Mouse (Mus musculus): ENCODE measurements around the gene Agap1.

Agap1 gene

GRCm38 (mm10) chr1:89656643-89657321 is 202.2 kb downstream of the Agap1 start:
- DNase-seq (ENCODE audit: low read depth, low spot score): no peak

GRCm38 (mm10) chr1:89660804-89661203 is 206.2 kb downstream of the Agap1 start:
- no peak for DNase-seq (ENCODE audit: low read depth, low spot score)

- no peak for DNase-seq (ENCODE audit: low read depth, low spot score)
Observed at GRCm38 (mm10) chr1:89666154-89666553, 211.5 kb downstream of the Agap1 start.

GRCm38 (mm10) chr1:89667387-89667786 is 212.8 kb downstream of the Agap1 start:
- DNase-seq (ENCODE audit: low read depth, low spot score): no peak

DNA sequence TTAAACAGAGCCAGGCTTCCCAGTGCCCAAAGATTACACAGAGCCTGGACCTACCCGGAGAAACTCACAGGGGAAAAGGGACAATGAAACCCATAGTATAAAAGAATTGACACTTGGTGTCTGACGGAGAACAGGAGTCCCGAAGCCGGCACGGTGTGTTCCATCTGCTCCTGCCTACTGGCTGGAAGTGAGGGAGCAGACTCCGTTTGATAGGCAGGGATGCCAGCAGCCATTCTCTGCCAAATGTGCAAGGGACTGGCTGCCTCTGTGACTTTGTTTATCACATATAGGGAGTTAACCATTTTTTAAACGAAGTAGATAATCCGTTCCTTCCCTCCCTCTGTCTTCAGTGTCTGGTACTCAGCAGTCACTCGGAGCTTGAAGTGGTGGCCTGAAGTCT is 214.0 kb downstream of the Agap1 start:
- DNase-seq (ENCODE audit: low read depth, low spot score): no peak

DNA sequence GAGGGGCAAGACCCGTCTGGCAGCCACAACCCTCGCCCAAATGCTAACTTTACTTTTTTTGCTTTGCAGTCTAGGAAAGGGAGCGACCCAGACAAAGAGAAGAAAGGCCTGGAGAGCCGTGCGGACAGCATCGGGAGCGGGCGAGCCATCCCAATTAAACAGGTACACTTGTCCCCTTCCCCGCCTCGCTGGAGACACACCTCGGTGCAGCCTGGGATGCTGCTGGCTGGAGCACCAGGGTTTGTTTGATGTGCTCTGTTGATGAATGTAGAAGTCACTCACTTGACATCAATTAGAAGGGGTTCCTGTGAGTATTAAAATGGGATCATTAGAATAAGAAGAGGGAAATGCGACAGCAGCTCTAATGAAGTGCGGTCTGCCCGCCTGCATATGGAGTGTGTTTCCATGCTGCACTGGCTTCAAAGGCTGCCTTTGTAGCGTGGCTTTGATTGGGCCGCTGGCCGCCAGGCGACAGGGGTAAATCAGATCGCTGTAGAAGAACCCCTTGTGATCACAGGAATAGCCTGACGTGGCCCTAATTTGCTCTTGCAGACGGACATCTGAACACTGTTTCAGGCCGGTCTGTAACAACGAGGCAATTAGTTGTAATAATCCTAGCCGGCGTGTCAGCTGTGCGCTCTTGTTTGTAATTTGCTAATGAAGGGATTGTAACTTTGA is 216.6 kb downstream of the Agap1 start:
- DNase-seq (ENCODE audit: low read depth, low spot score): peak; percentile 39

GRCm38 (mm10) chr1:89673071-89673470 is 218.5 kb downstream of the Agap1 start:
- DNase-seq (ENCODE audit: low read depth, low spot score): no peak

GRCm38 (mm10) chr1:89673686-89674085 is 219.1 kb downstream of the Agap1 start:
- no peak for DNase-seq (ENCODE audit: low read depth, low spot score)

- no peak for DNase-seq (ENCODE audit: low read depth, low spot score)
Observed at GRCm38 (mm10) chr1:89674681-89675080, 220.1 kb downstream of the Agap1 start.

GRCm38 (mm10) chr1:89676411-89676810 is 221.8 kb downstream of the Agap1 start:
- DNase-seq (ENCODE audit: low read depth, low spot score): no peak

DNA sequence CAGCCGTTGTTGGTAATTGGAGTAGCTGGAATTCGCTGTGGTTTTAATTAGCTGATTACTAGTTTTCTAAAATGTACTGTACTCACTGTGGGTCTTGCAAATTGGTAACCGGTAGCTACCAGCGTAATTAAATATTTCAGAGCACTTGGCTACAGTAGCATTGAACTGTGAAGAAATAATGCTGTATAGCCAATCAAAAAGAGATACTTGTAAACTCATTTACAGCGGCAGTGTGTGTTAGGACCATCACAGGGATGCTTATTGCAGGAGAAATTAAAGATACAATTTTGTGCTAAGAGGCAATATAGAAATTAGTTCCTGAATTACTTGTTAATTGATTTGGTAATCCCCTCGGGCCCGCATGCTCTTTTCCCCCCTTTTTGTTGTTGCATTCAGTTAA is 226.1 kb downstream of the Agap1 start:
- DNase-seq (ENCODE audit: low read depth, low spot score): no peak

DNA sequence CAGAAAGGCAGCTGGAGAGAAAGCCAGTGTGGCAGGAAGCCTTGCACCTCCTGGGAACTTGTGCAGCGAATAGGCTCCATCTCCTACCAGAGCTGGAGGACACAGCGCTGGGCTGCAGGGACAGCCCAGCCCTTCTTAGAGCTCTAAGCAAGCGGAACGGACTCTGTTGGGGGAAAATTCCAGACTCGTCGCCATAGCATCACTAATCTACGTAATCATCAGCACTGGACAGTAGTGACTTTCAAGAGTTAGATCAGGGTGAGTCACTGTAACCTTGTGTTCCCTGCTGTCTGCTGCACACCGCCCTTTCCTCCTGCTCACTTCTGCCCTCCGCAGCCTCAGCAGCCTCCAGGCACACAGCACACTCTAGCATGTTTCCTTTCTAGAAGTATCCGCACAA is 234.3 kb downstream of the Agap1 start:
- no peak for DNase-seq (ENCODE audit: low read depth, low spot score)

GRCm38 (mm10) chr1:89689544-89690212 is 235.1 kb downstream of the Agap1 start:
- no peak for DNase-seq (ENCODE audit: low read depth, low spot score)

GRCm38 (mm10) chr1:89691096-89691495 is 236.5 kb downstream of the Agap1 start:
- no peak for DNase-seq (ENCODE audit: low read depth, low spot score)

GRCm38 (mm10) chr1:89692420-89692819 is 237.8 kb downstream of the Agap1 start:
- DNase-seq (ENCODE audit: low read depth, low spot score): no peak

- DNase-seq (ENCODE audit: low read depth, low spot score): no peak
Observed at GRCm38 (mm10) chr1:89694916-89695315, 240.3 kb downstream of the Agap1 start.

GRCm38 (mm10) chr1:89697241-89697640 is 242.6 kb downstream of the Agap1 start:
- DNase-seq (ENCODE audit: low read depth, low spot score): no peak

GRCm38 (mm10) chr1:89700166-89700565 is 245.6 kb downstream of the Agap1 start:
- DNase-seq (ENCODE audit: low read depth, low spot score): no peak

DNA sequence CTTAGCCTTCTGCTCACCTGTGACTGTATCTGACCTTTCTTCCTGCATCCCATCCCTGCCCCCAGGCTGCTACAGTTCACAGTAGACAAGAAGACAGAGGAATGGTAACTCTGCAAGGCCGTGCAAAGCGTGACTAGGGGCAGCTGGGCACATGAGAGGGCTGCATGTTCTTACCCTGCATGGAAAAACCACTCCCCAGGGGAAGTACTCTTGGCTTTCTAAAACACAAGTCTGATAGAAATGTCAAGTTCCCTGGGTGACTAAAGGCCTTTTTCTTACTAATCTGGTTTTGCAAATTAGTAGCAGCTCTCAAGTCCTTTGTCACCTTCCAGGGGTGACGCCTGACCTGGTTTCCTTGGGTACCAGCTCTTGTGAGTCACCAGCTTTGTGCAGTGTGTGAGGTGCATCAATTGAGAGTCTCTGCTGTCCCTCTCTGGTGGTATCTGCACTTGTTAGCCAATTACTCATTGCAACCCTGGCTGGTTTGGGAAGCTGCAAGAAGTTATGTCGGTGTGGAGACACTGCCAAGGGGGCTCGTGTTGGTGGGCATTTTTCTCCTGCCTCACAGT is 246.6 kb downstream of the Agap1 start:
- DNase-seq (ENCODE audit: low read depth, low spot score): no peak

GRCm38 (mm10) chr1:89703294-89703693 is 248.7 kb downstream of the Agap1 start:
- no peak for DNase-seq (ENCODE audit: low read depth, low spot score)

DNA sequence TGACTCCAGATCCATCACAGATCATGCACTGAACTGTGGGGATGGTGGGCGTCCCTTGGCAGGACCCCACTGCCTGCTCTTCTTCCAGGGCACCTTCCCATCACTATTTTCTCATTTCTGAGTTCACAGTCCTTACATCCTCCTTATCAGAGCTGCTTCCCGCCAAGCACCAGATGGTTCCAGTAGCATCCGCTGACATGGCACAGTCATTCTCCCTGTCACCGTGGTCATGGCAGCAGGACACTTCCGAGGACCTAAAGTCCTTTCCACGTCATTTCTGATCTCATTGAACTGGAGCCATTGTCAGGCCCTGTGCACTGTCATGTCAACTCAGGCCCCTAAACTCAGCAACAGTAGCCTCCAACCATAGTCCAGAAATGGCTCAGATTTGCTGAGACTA is 251.1 kb downstream of the Agap1 start:
- DNase-seq (ENCODE audit: low read depth, low spot score): no peak

- DNase-seq (ENCODE audit: low read depth, low spot score): no peak
Observed at GRCm38 (mm10) chr1:89706862-89707261, 252.3 kb downstream of the Agap1 start.
